Mouse (Mus musculus): ENCODE results near the gene Psmd2. TPM values are rescaled to one million over a fixed set of nuclear protein-coding genes. Genes with fewer than 3 reads are reported as not detected.

Gene Psmd2
- total and polyA plus RNA-seq, 2 experiments from 2014 or later: 242 to 331 TPM

DNA sequence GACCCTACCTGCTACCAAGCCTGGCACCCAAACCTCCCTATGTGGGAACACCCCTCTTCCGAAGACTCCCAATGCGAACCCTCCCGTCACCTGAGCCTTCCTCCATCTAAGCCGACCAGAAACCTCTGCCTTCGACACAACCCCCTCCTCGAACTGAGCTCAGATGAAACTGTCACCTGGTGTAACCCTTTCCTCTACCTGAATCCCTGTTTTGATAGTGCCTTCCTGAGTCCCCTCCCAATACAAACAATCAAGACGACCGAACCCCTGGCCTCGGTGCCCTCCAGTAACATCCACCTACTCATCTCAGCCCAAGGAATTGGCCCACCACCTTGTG lies 31.1 kb upstream of the Psmd2 start:
- peak overlapping the region; percentile 76 for H3K4me3 ChIP-seq (ENCODE audit: low read depth, low read length)
- 0% methylated on average over 9 of the region's 9 CpGs for WGBS
- H3K4me2 ChIP-seq (ENCODE audit: low read depth): peak overlapping the region; percentile 90
- no peaks in the 10 kb centered on the region for H3K27me3 ChIP-seq (ENCODE audit: insufficient read depth, low read length)
- H3K9me3 ChIP-seq (ENCODE audit: low read length): no peaks in the 10 kb centered on the region
- peaks cover 5% of the 10 kb centered on the region; the same call in 1 of the 2 replicates for H3K4me1 ChIP-seq (ENCODE audit: insufficient read depth)
- peak overlapping the region; percentile 87 for H3K9ac ChIP-seq
- TF ChIP-seq CTCF (IDR thresholded peaks at IDR 0.05; ENCODE audit: low read depth): no peak
- peaks cover 5% of the 10 kb centered on the region; the same call in 1 of the 2 replicates for H3K36me3 ChIP-seq (ENCODE audit: insufficient read depth)
- ATAC-seq (peak; percentile 2; the same call in 1 of the 2 replicates), DNase-seq (peak; percentile 43)
- peak overlapping the region; percentile 90 for H3K27ac ChIP-seq (ENCODE audit: low read depth, low read length)

DNA sequence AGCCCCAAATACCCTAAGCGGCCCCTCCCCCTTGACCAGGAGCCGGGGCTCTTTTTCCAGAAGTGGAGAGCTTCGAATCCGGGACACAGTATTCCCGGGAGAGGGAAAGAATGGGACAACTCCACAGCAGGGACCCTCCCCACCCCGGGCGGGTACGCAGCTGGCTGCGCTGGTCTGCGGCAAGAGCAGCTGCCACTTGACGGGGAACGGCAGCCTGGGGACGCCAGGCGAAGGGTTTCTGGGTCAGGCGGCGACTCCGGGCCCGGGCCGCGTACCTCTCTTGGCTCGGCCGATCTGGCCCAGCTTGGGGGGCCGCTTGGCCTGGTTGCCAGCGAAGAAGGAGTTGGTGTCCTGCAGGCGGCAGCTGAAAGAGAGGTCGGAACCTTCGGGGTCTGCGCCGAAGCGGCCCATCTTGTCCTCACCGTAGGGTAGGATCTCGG lies 30.7 kb upstream of the Psmd2 start:
- no peak for TF ChIP-seq CTCF (IDR thresholded peaks at IDR 0.05; ENCODE audit: low read depth)
- DNase-seq: peak; percentile 62
- Histone ChIP-seq H3K4me3 (ENCODE audit: low read depth, low read length) (peak overlapping the region; percentile 76), H3K4me2 (ENCODE audit: low read depth) (peak overlapping the region; percentile 90), H3K36me3 (ENCODE audit: insufficient read depth) (peaks cover 5% of the 10 kb centered on the region; the same call in 1 of the 2 replicates), H3K27ac (ENCODE audit: low read depth, low read length) (peak overlapping the region; percentile 90), H3K9me3 (ENCODE audit: low read length) (no peaks in the 10 kb centered on the region), H3K9ac (peak overlapping the region; percentile 87), H3K27me3 (ENCODE audit: insufficient read depth, low read length) (no peaks in the 10 kb centered on the region), H3K4me1 (ENCODE audit: insufficient read depth) (peaks cover 5% of the 10 kb centered on the region; the same call in 1 of the 2 replicates)
- peak; percentile 8 for ATAC-seq
- under 1% methylated on average over 32 of the region's 32 CpGs for WGBS

DNA sequence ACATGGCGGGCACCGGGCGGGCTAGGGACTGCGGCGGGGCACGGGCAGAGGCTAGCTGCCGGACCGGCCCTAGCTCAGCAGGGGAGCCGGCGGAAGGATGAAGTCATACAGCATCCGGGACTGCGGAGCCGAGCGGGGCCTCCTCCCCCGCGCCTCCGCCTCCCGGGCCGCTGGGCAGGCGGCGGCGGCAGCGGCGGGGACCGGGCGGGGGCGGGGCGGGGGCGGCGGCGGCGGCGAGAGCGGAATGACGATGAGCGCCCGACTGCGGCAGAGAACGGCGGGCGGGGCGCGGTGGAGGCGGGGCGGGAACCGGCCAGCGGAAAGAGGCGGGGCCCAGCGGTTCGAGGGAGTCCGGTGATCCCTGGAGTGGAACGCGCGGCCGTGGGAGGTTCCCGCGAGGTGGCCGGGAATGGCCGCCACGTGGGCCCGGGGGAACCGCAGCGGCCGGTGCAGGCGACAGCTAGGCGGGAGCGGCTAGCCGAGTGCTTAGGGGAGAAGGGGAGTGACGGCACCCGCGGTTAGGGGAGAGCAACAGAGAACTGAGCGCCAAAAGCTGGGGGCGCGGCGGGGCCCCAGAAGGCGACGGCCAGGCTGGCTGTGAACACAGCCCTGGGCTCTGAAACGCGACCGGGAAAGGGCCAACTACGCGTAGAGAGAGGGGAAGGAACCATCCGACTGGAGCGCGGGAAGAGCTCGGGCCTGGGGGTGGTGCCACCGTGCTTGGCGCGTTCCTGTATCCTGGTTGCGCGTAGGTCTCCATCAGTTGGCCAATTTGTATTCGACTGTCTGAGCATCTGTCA lies 30.1 kb upstream of the Psmd2 start, which contains the start of gene Camk2n2:
TSS of gene Camk2n2 (minus strand) at position 97 of the 800 bp plus-strand sequence.
- WGBS: 2% methylated on average over 73 of the region's 92 CpGs
- no peak for TF ChIP-seq CTCF (IDR thresholded peaks at IDR 0.05; ENCODE audit: low read depth)
- H3K36me3 ChIP-seq (ENCODE audit: insufficient read depth): peaks cover 5% of the 10 kb centered on the region; the same call in 1 of the 2 replicates
- H3K4me3 ChIP-seq (ENCODE audit: low read depth, low read length): peak within 1 kb of the TSS; percentile 76
- peak within 1 kb of the TSS; percentile 87 for H3K9ac ChIP-seq
- peak within 1 kb of the TSS; percentile 90 for H3K4me2 ChIP-seq (ENCODE audit: low read depth)
- H3K27me3 ChIP-seq (ENCODE audit: insufficient read depth, low read length): no peaks in the 10 kb centered on the region
- DNase-seq: peak; percentile 72
- H3K4me1 ChIP-seq (ENCODE audit: insufficient read depth): peaks cover 5% of the 10 kb centered on the region; the same call in 1 of the 2 replicates
- ATAC-seq: peak; percentile 69
- no peaks in the 10 kb centered on the region for H3K9me3 ChIP-seq (ENCODE audit: low read length)
- peak within 1 kb of the TSS; percentile 90 for H3K27ac ChIP-seq (ENCODE audit: low read depth, low read length)

DNA sequence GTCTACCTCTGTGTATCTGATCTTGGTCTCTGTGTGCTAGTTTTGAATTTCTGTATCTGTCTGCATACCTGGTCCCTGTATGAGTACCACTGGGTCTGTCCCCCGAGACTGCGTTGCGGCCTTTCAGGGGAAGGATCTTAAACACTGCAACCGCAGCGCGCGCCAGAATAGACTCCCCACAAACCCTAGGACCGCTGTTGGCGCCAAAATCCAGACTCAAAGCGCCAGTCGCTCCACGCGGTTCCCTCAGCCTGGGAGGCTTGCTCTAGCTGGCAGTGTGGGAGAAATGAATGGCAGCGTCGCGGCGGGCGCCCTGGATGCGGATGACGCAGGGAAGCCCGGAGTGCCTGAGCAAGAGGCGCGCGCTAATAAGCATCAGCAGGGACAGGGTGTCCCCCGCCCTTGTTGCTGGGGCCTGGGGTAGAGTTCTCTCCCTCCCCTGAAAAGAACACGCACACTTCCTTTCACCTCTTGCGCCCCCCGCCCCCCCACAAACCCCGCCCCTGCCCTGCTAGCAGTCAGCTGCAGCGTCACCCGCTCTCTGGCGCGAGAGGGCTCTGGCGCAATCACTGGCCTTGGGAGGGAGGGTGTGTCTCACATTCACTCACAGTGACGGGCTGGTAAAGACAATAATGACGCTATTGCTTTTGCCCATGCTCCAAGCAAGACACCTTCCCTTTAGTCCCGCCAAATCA lies 29.3 kb upstream of the Psmd2 start:
- H3K4me2 ChIP-seq (ENCODE audit: low read depth): peak overlapping the region; percentile 90
- H3K4me3 ChIP-seq (ENCODE audit: low read depth, low read length): peak overlapping the region; percentile 76
- 5% methylated on average over 37 of the region's 37 CpGs for WGBS
- H3K27ac ChIP-seq (ENCODE audit: low read depth, low read length): peak overlapping the region; percentile 90
- ATAC-seq (peak; percentile 73), DNase-seq (peak; percentile 80)
- H3K27me3 ChIP-seq (ENCODE audit: insufficient read depth, low read length): no peaks in the 10 kb centered on the region
- H3K9me3 ChIP-seq (ENCODE audit: low read length): no peaks in the 10 kb centered on the region
- peaks cover 5% of the 10 kb centered on the region; the same call in 1 of the 2 replicates for H3K36me3 ChIP-seq (ENCODE audit: insufficient read depth)
- peaks cover 5% of the 10 kb centered on the region; the same call in 1 of the 2 replicates for H3K4me1 ChIP-seq (ENCODE audit: insufficient read depth)
- peak overlapping the region; percentile 87 for H3K9ac ChIP-seq
- no peak for TF ChIP-seq CTCF (IDR thresholded peaks at IDR 0.05; ENCODE audit: low read depth)

- H3K9me3 ChIP-seq (ENCODE audit: low read length): no peaks in the 10 kb centered on the region
- H3K27ac ChIP-seq (ENCODE audit: low read depth, low read length): no peak overlapping the region
- no peak for TF ChIP-seq CTCF (IDR thresholded peaks at IDR 0.05; ENCODE audit: low read depth)
- no peak overlapping the region for H3K4me3 ChIP-seq (ENCODE audit: low read depth, low read length)
- ATAC-seq (no peak), DNase-seq (no peak)
- WGBS: 14% methylated on average over 2 of the region's 2 CpGs
- no peak overlapping the region for H3K9ac ChIP-seq
- no peaks in the 10 kb centered on the region for H3K36me3 ChIP-seq (ENCODE audit: insufficient read depth)
- H3K27me3 ChIP-seq (ENCODE audit: insufficient read depth, low read length): no peaks in the 10 kb centered on the region
- no peak overlapping the region for H3K4me2 ChIP-seq (ENCODE audit: low read depth)
- H3K4me1 ChIP-seq (ENCODE audit: insufficient read depth): peaks cover 5% of the 10 kb centered on the region; the same call in 1 of the 2 replicates
These were observed 28.2 kb upstream of the Psmd2 start for GRCm38 (mm10) chr16:20623211-20623610.

GRCm38 (mm10) chr16:20628871-20629391 lies 22.5 kb upstream of the Psmd2 start:
- Histone ChIP-seq H3K9ac (no peak overlapping the region), H3K36me3 (ENCODE audit: insufficient read depth) (no peaks in the 10 kb centered on the region; the same call in 1 of the 2 replicates), H3K9me3 (ENCODE audit: low read length) (no peaks in the 10 kb centered on the region), H3K4me2 (ENCODE audit: low read depth) (peak overlapping the region; percentile 91), H3K4me1 (ENCODE audit: insufficient read depth) (peaks cover 5% of the 10 kb centered on the region; the same call in 1 of the 2 replicates), H3K4me3 (ENCODE audit: low read depth, low read length) (peak overlapping the region; percentile 57), H3K27ac (ENCODE audit: low read depth, low read length) (peak overlapping the region; percentile 79), H3K27me3 (ENCODE audit: insufficient read depth, low read length) (no peaks in the 10 kb centered on the region)
- DNase-seq (peak; percentile 84), ATAC-seq (peak; percentile 87)
- TF ChIP-seq CTCF (IDR thresholded peaks at IDR 0.05; ENCODE audit: low read depth): no peak
- WGBS: 28% methylated on average over 11 of the region's 11 CpGs
